Mouse (Mus musculus) monocyte, adult 5-6 weeks (primary cell): Measurements from ENCODE around the gene Liph. TPM values are rescaled to one million over a fixed set of nuclear protein-coding genes. Genes with fewer than 3 reads are reported as not detected.
"Not testable (repeated sequence)": the region's sequence is repeated elsewhere in the genome, so short reads cannot be mapped to it uniquely, and the experiment has no call there.

Experiments used
- ATAC-seq: fragments of 153-309, 156-312 bp; replicated peaks from 2 replicates; pipeline ENCODE4 v1.8.0; 2017; ENCODE audit warnings: mild to moderate bottlenecking; ENCODE audit not compliant: low TSS enrichment, insufficient number of reproducible peaks, severe bottlenecking, poor library complexity, low FRiP score
- total RNA-seq: library from RNA; stranded (forward); fragments of 200-1000, 200-491, 200-594 nt; gene quantifications from 3 replicates; pipeline ENCODE4 v1.2.3, GENCODE M21; 2017

Liph gene
- total RNA-seq: not detected in 3 replicates

DNA sequence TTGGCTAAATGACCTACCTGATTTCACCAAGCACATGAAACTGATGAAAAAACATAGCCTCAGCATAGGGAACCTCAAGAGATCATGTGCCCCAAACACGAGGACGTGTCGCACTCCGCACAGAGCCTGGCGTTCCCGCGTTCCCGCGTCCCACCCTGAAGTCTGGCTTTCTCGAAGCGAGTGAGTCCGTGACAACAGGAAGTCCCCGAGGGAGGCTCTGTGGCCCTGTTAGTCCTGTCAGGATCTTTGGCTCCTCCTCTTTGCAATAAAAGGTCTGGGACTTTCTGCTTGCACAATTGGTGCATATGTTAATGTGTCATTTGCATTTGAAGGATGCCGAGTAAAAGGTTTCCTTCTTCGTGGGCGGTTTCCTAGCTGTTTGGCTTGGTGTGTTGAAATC is at the start of gene Liph:
Liph (minus strand) TSS at position 360 of the 400 bp plus-strand sequence.
- 0 out of 2 replicates have a peak, but pooled peaks have one; percentile 43 for ATAC-seq

DNA sequence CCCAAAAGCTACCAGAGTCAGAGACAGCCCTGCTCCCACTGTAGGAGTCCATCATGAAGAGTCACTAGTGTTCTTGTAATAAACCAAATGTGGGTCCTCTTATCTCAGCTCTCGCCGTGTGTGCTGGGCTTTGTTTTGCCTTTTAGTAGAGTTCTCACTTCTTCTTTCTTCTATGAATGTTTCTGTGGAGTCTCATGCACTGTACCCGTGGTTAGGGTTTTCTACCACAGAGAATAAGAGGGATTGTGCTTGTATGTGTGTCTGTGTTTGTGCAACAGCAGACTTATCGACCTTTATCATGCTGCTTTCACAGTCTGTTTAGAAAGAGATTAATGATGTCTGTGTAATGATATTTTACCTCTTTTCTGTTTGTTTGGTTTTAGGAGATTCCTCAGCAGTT is 48.4 kb upstream of the Liph start:
- no peak for ATAC-seq

DNA sequence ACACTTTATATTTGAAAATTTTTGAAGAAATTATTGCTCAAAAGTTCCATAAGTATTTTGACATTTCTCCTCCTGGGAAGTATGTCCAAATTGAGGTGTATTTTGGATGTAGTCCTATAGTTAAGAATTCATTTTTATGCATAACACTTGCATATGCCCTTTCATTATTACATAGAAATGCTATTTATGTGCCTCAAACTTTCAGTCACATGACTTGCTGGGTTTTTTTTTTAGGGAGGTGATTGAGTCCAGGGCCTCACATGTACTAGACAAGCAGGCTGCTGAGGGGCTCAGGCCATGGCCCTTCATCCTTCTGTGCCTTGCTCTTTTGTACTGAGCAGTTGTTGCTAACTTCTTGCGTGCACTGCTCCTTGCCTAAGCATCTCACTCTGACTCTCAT is 44.5 kb upstream of the Liph start:
- ATAC-seq: no peak

DNA sequence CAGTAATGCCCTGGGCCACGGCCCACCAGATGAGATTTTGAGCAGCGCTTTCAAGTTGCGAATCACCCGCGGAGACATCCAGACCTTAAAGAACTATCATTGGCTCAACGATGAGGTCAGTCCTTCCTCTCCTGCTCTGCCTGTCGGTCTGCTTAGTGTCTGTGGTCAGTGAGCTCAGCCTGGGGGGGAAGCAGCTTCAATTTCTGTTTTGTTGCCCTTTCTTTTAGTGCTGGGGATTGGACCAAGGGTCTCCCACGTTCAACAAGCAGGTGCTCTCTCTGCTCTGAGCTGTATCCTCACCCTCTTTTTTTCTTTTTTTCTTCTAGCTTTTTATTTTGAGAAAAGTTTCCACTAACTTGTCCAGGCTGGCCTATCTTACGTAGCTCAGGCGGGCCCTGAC is 43.1 kb upstream of the Liph start:
- ATAC-seq: no peak

DNA sequence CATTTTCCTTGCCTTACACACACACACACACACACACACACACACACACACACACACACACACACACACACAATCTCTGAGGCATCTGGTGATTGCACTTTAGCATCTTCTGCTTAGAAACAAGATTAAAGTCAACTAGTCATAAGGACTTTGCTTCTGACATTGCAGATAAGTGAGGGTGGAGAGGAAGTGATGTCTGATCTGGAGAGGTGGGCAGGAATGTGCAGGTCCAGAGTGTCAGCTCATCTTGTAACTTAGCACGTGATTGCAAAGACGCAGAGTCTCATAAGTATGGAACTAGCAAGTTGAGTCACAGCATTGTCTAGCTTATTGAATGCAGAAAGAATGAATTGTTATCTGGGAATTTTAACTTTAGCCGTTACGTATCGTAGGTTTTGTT is 32.0 kb upstream of the Liph start:
- no peak for ATAC-seq

DNA sequence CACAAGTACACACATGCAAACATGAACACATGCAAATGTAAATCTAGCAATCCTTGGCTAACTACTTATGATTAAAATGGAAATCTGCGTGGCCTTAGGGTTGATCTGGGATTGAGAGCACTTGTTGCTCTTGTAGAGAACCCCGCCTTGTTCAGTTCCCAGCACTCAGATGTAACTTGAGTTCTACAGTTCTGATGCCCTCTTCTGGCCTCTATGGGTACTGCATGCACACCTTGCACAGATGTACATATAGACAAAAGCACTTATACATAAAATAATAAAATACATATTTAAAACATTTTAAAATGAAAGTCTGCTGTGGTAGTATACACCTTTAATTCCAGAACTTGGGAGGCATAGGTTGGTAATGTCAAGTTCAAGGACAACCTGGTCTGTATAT is 26.7 kb upstream of the Liph start:
- no peak for ATAC-seq

DNA sequence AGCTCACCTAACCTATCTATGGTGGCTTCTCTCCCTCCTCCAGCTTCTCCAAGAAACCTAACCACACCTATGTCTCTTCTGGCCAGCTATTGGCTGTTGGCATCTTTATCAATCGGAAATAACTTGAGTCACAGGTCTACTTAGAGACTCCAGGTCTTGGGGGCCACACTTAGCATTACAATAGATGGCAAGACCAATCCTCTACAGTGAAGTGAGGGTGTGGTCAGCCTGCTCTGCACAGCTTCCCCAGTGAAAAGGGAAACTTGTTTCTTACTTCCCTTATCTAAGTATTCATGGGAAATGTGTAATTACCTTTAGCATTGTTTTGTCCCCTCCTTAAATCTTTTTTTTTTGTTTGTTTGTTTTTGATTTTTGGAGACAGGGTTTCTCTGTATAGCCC is 20.1 kb upstream of the Liph start:
- ATAC-seq: peak; percentile 82

DNA sequence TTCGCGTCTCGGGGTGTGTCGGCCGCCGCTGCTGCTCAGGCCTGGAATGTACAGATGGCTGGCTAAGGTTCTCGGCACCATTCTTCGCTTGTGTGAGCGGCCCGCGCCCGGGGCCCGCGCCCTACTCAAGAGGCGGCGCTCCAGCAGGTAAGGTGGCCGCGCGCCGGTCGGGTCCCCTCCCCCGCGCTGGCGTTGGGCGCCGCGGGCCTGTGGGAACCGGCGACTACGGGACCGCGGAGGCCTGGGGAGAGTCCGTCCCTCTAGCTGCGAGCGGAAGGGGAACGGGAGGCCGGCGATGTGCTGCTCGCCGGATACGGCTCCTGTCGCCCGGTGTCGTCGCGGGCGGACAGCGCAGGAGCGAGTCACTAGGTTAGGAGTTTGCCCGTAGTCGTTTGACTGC is 14.1 kb upstream of the Liph start:
- ATAC-seq: peak; percentile 15; the same call in 1 of the 2 replicates

DNA sequence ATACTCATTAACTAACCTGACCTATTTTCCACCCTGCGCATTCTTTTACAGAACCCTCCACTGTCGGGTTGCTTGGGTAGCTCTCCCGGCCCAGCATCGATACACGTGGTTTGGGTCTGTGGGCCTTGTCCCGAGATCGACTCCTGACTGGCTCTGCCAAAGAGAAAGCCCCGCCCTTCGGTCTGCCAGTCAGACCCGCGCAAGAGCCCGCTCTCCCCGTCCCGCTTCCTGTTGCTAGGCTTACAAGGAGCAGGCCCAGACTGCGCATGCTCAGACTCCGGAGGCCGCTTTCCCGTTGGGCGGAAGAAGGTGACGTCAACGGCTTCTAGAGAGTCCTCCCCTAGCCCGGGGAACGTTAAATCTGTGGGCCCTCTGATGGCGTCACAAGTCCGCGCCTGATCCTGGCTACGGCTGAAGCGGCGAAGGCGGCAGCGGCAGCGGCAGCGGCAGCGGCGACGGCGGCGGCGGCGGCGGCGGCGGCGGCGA is 13.7 kb upstream of the Liph start, which contains the start of gene Senp2:
Senp2 (plus strand) TSS at position 386 of the 486 bp plus-strand sequence.
- ATAC-seq: peak; percentile 98

DNA sequence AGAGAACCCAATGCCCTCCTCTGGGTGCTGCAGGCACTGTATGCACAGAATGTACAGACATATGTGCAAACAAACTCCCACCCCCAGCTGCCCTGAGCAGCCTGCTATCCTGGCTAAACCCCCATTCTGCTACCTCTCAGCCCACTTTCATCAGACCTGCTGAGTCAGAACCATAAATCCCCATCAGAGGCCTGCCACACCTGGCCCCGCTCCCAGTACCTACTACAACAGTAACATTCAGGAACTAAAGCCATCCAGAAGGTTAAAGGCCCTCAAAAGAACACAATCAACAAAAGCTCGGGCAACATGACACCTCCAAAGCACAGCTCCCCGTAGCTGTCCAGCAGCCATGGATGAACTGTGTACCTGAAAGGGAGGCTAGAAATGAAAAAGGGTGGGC is 6.1 kb upstream of the Liph start:
- no peak for ATAC-seq

DNA sequence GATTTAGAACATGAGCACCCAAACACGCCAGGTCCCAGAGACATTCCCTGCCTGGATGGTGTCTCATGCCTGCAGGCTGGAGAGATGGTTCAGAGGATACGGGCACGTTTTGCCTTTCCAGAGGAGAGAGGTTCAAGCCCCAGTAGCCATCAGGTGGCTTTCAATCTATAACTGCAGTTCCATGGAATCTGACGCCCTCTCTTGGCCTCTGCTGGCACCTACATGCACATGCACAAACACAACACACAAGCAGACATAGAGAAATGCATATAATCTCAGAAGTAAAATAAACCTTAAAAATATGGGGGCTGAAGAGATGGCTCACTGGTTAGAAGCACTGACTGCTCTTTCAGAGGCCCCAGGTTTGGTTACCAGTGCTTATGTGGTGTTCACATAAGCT is 5.7 kb upstream of the Liph start:
- ATAC-seq: no peak

DNA sequence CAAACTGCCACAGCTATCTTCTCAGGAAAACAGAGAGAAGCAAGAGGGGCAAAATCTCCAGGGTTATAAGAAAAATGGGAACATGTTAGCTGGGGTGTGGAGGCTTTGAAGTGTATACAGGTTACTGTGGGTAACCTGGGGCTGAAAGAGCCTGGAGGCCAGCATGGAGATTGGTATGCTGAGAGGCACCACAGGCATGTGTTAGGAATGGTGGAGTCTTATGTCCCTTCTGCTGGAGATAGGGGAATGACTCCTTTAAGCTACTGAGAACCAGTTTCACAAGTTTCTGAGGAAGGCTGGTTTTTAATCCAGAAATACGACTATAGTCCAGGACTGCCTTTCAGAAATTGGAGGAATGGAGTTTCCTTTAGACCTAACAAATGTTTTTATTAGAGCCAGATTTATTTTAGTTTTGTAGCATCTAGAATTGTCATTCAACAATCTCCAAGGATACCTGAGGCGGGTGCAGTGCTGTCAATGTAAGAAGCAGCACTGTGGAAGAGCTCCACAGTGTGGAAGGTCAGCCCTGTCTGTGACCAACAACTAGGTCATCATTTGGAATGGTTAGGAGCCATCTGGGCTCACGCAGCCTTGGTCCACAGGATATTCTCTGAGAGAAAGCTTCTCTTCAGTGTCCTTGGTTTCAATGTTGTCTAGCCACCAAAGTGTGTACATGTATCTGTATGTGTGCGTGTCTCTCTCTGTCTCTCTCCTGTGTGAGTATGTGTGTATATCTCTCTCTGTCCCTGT is 4.7 kb upstream of the Liph start:
- ATAC-seq: no peak

DNA sequence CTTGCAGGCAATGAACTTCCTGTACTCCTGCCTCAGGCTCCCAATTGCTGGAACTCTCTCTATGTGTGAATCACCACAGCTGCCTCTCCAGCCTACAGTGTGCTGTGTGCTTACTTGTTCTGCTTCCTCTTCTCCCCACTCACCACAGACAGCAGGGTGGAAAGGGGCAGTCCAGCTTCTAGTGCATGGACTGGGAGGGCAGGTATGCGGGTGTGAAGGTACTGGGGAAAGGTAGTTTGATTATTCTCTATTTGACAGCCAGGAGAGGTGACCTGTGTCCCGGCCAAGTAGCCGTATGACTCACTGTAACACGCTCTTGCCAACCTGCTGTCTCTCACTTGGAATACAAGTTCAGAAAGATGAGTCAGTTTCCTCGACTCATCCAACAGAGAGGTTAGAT is 2.6 kb upstream of the Liph start:
- ATAC-seq: no peak

DNA sequence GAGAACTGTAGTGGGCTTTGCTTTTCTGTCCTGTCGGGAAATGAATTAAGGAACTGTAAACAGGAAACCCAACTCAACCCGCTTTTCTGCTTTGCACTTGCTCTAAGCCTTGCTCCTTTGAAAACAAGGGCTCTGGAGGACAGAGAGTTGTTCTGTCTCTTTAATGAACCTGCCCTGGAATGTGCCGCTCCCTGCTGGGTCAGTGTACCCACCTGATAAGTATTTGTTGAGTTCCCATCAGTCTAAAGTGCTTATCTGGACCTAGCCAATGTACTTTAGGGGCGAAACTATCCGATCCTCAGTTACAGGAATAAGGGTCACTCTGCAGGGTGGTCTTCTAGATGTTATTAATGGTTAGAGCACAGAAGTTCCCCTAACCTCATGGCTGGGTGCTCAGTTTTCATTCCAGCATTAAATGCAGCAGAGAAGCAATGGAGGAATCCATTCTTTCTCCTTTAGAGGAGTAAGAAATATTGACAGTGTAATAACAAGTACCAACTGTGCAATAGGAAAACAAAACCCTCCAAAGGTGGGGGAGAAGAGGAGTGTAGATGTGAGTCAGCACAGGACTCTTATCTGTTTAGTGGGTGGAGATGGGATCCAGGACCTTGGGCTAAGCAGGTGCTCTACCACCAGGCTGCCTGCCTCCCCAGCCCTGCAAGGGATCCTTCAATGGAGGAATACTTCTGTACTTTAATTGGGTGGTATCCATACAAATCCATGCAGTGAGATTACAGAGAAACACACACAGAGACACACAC is 1.6 kb upstream of the Liph start:
- ATAC-seq: no peak

DNA sequence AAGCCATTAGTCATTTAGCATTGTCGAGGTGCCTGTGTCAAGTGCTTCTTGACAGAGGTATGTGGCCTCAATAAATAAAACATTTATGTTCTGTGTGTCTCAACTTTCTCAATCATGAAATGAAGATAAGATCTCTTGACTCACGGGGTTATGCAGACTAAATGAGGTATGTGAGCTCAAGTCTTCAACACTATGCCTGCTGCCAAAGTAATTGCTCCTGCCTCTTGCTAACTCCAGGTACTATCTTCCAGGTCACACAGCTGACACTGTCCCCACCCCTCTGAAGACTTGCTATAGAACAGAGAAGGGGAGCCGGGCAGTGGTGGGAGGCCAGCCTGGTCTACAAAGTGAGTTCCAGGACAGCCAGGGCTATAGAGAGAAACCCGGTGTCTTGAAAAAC is 939 bp upstream of the Liph start:
- no peak for ATAC-seq

DNA sequence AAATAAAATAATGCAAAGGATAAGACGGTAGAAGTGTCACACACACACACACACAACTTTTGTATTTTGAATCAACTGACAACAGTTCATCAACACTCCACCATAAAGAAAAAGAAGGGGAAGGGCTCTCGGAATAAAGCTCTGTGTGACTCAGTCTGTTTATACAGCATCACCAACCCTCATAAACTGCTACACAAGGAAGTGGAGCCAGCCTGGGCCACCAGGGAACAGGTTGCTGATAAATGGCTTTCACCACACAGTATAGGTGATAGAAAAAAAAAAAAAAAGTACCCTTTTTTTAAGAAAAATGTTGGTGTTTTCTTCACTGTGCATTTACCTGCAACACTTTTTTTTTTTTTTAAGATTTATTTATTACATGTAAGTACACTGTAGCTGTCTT is 3.7 kb downstream of the Liph start:
- no peak for ATAC-seq

DNA sequence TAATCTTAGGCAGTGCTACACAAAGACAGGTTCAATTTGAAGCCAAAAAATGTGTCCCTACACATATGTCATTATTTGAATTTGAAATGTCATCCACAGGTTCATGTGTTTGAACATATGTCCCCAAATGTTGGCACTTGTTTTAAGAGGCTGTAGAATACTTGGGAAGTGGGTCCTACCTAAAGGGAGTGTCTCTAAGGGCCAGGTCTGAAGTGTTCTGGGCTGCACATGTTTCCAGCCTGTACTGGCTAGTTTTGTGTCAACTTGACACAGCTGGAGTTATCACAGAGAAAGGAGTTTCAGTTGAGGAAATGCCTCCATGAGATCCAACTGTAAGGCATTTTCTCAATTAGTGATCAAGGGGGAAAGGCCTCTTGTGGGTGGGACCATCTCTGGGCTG is 4.6 kb downstream of the Liph start:
- not testable (repeated sequence) for ATAC-seq

DNA sequence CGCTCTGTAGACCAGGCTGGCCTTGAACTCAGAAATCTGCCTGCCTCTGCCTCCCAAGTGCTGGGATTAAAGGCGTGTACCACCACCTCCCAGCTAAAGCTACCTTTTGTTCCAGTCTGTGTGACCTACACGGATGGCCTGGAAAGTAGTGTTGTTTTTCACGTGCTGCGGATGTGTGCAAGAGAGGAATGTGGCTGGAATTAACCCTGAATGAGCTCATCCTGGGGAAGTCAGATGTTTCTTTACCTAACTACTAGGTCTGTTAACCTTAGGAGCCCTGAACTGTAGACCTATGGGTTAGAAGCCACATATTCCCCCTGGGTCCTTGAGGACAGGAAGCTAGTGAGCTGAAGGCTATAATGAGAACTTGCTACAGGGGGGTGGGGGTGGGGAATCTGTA is 7.5 kb downstream of the Liph start:
- no peak for ATAC-seq

DNA sequence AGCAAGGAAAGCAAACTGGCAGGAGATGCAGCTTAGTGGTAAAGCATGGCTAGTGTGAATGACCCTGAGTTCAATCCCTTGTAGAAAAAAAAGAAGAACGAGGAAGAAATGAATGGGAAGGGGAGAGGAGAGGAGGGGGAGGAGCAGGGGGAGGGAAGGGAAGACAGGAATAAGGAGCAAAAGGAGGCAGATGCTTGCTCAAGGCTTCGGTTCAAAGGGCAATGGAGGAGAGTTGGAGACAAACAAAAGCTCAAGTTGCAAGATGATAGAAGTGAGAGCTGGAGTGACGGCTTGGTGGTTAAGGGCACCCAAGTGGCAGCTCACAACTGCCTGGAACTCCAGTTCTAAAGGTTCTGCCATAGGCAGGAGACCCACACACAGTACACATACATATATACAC is 9.3 kb downstream of the Liph start:
- ATAC-seq: no peak

DNA sequence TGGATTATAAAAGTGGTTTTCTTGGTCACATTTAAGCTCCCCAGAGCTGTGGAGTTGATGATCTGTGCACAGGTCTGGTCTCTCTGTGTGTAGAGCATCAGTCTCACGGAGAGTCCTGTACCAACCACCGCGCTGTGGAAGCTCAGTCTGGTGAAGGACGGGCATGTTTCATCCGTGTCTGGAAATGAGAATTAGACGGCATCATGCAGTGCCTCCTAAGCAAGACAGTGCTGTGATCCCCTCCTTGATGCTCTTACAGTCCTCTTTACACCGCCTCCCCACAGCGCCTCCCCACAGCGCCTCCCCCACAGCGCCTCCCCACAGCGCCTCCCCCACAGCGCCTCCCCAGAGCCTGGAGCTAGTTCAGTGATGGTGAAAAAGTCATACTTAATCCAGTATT is 11.4 kb downstream of the Liph start:
- no peak for ATAC-seq
